Mouse (Mus musculus): ENCODE measurements at regions not wholly inside any gene's neighbourhood (a gene's known extent, or its start where the extent isn't known, plus 50 kb on each side); places are given as distances from the start of the nearest gene placed in this dataset.

DNA sequence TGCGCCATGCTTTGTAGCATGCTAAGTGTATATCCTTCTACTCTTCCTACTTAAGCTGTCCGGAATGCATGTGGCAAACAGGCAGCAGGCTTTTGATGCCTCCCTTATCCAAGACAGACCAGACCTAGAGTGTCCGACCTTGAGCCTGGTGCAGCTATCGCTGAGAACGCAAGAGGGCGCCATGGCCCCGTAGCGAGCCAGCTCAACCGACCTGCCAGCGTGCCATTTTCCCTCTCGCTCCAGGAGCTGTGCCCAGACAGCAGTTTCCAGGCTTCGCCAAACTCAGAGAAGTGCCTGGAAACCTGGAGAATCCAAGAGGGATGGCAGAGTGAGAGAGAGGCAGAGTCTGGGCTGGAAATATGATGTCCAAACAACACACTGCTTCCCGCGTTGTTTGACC lies 155.8 kb upstream of the Gm12830 start:
- H3K4me1 ChIP-seq (ENCODE audit: insufficient read depth, low read depth, low read length) = peaks cover 60% of the 10 kb centered on the region
- H3K36me3 ChIP-seq (replicated peaks) = no peaks in the 10 kb centered on the region
- DNase-seq (ENCODE audit: low spot score) (peak; percentile 40), ATAC-seq (ENCODE audit: extremely low read depth, insufficient number of reproducible peaks, low FRiP score, poor library complexity, severe bottlenecking) (no peak)
- TF ChIP-seq CTCF (IDR thresholded peaks at IDR 0.05; ENCODE audit: low read depth, low read length) (peak; percentile 52), TAL1 (conservative IDR thresholded peaks at IDR 0.05; ENCODE audit: low read depth, low read length) (no peak)
- H3K4me3 ChIP-seq (ENCODE audit: low read depth, low read length) = no peak overlapping the region
- H3K27me3 ChIP-seq (ENCODE audit: insufficient read depth, low read length) = no peaks in the 10 kb centered on the region
- peaks cover 27% of the 10 kb centered on the region for H3K9me3 ChIP-seq (replicated peaks)

DNA sequence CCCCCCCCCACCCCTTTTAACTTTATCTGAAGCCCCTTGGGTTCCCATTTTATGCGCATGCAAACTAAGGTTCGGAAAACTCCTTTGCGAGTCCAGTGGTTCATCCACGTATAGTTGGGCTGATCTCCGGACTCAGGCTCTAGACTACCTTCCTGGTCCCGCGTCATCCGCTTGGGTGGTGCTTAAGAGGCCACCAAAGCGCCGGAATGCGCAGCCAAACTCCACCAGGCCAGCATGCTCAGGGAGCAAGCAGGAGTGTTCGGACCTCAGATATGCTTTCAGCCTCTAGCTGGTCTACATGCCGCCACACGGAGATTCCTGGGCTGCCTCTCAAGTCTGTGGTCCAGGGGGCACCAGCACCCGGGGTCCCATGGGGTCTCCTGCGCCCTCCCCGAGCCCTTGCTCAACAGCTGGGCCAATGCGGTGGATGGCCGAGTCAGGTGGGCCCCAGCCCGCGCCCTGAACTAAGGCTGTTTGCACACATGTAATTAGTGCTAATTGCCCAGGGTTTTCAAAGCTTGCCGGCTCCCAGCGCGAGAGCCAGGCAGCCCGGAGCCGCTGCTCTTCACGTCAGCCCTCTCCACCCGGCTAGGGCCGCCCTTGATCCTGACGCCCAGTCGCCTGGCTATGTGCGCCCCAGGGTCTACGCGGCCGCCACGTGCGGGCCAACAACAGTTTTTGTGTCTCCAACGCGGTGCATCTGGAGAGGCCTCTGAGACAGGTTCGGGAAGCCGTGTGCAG lies 155.1 kb upstream of the Gm12830 start:
- Histone ChIP-seq H3K36me3 (replicated peaks) (no peaks in the 10 kb centered on the region), H3K9me3 (replicated peaks) (peaks cover 27% of the 10 kb centered on the region), H3K27me3 (ENCODE audit: insufficient read depth, low read length) (no peaks in the 10 kb centered on the region), H3K4me3 (ENCODE audit: low read depth, low read length) (peak overlapping the region; percentile 29; the same call in 1 of the 2 replicates), H3K4me1 (ENCODE audit: insufficient read depth, low read depth, low read length) (peaks cover 61% of the 10 kb centered on the region)
- TF ChIP-seq GATA2 (IDR thresholded peaks at IDR 0.05; ENCODE audit: borderline replicate concordance, low read depth, low read length) (no peak), CTCF (IDR thresholded peaks at IDR 0.05; ENCODE audit: low read depth, low read length) (no peak), GATA1 (IDR thresholded peaks at IDR 0.05; ENCODE audit: borderline replicate concordance, low read length) (no peak), TAL1 (conservative IDR thresholded peaks at IDR 0.05; ENCODE audit: low read depth, low read length) (no peak), POLR2AphosphoS5 (IDR thresholded peaks at IDR 0.05; ENCODE audit: insufficient replicate concordance, low read depth, low read length) (no peak)
- ATAC-seq (ENCODE audit: extremely low read depth, insufficient number of reproducible peaks, low FRiP score, poor library complexity, severe bottlenecking) (no peak), DNase-seq (ENCODE audit: low spot score) (no peak)

DNA sequence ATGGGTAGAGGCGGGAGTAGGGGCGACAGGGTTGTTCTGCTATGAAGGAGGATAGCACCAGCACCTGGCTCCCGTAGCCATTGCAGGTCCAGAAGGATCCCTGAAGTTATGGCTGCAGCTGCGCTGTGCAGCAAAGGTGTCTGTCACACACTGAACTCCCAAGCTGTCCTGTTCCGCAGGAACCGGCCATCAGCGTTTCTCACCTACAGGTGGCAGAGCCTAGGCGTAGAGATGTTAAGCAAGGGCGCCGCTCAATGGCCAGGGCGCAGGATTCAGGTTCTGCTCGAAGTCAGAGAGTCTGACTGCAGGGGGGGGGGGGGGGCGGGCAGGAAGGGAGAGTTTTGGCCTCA lies 154.6 kb upstream of the Gm12830 start:
- ATAC-seq (ENCODE audit: extremely low read depth, insufficient number of reproducible peaks, low FRiP score, poor library complexity, severe bottlenecking) (no peak), DNase-seq (ENCODE audit: low spot score) (no peak)
- H3K36me3 ChIP-seq (replicated peaks) = no peaks in the 10 kb centered on the region
- H3K9me3 ChIP-seq (replicated peaks) = peaks cover 25% of the 10 kb centered on the region
- peak overlapping the region; percentile 29; the same call in 1 of the 2 replicates for H3K4me3 ChIP-seq (ENCODE audit: low read depth, low read length)
- H3K27me3 ChIP-seq (ENCODE audit: insufficient read depth, low read length) = no peaks in the 10 kb centered on the region
- peaks cover 64% of the 10 kb centered on the region for H3K4me1 ChIP-seq (ENCODE audit: insufficient read depth, low read depth, low read length)
- TF ChIP-seq TAL1 (conservative IDR thresholded peaks at IDR 0.05; ENCODE audit: low read depth, low read length) (no peak), GATA1 (IDR thresholded peaks at IDR 0.05; ENCODE audit: borderline replicate concordance, low read length) (no peak), CTCF (IDR thresholded peaks at IDR 0.05; ENCODE audit: low read depth, low read length) (no peak), GATA2 (IDR thresholded peaks at IDR 0.05; ENCODE audit: borderline replicate concordance, low read depth, low read length) (no peak), POLR2AphosphoS5 (IDR thresholded peaks at IDR 0.05; ENCODE audit: insufficient replicate concordance, low read depth, low read length) (no peak)

DNA sequence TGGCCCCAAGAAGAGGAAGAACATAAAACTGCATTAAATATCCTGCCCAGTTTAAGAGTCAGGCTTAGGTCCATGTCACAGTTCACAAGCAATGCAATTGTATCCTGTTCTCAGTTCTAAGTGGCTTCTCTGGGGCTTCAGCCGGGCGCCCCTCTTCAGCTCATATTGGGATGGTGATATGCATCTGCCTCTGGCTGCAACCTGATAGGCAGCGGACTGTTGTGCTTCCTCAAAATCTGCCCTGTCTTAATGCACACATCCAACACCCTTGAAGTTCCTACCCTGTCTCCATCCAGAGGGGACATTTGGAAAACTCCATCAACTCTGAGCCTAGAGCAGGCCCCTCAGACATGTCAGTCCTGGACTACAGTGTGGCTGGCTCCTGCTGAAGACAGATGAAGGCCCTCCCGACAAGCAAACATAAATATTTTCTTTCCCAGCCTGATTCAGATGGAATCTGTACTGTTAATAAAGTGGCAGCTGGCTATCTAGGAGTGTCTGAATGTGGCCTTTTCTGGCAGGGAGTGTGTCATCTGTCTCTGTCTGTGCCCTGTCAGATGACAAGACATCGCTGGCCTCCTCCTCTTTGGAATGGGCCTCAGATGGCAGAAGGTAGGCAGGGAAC lies 149.3 kb upstream of the Gm12830 start:
- Histone ChIP-seq H3K4me1 (ENCODE audit: insufficient read depth, low read depth, low read length) (peaks cover 29% of the 10 kb centered on the region), H3K9me3 (replicated peaks) (peaks cover 18% of the 10 kb centered on the region), H3K27me3 (ENCODE audit: insufficient read depth, low read length) (no peaks in the 10 kb centered on the region), H3K36me3 (replicated peaks) (no peaks in the 10 kb centered on the region), H3K4me3 (ENCODE audit: low read depth, low read length) (no peak overlapping the region)
- no peak for TF ChIP-seq POLR2AphosphoS5 (IDR thresholded peaks at IDR 0.05; ENCODE audit: insufficient replicate concordance, low read depth, low read length)
- TF ChIP-seq GATA2 (IDR thresholded peaks at IDR 0.05; ENCODE audit: borderline replicate concordance, low read depth, low read length) = no peak
- no peak for TF ChIP-seq GATA1 (IDR thresholded peaks at IDR 0.05; ENCODE audit: borderline replicate concordance, low read length)
- no peak for TF ChIP-seq TAL1 (conservative IDR thresholded peaks at IDR 0.05; ENCODE audit: low read depth, low read length)
- TF ChIP-seq CTCF (IDR thresholded peaks at IDR 0.05; ENCODE audit: low read depth, low read length) = no peak
- DNase-seq (ENCODE audit: low spot score) (no peak), ATAC-seq (ENCODE audit: extremely low read depth, insufficient number of reproducible peaks, low FRiP score, poor library complexity, severe bottlenecking) (peak; percentile 64)

DNA sequence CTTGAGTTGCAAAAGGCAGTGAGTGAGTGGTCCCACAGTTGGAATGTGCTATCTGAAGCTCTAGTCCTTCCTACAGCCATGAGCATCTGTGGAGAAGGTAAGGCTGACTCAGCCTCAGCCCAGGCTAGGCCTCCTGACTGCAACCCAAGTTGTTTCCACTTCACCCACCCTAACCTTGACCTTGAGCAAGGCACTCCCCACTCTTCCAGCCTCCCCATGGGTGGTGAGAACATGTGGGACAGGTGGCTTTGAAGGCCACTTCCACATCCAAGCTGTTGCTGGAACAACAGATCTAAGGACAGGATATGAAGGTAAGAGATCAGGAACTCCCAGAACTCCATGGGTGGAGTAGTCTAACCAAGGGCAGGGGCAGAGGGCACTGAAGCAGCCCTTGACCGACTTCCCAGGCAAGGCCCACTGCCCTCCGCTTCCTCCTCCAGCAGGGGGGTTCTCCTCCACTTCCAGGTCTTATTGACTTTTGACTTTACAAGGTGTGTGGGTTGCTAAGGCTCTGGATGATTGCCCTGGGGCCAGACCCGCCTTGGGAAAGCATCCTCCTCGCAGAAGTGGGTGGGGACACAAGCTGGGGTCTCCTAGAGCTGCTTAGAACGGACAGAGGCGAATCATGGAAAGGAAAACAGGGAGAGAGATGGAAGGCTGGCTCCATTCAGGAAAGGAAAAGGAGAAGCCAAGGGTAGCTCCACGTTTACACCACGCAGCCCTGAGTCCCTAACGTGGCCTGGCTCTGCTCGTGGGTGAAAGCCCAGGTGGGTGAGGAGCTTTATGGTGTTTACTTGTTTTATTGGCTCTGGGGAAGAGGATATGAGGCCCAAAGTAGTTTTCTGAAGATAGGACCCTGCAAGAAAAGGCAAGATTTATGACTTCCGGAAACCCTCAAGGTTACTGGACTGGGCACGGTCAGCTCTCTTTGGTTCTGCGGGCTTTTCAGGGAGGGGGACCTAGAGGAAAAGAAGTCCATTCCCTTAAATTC lies 144.3 kb upstream of the Gm12830 start:
- Histone ChIP-seq H3K4me1 (ENCODE audit: insufficient read depth, low read depth, low read length) (peaks cover 7% of the 10 kb centered on the region), H3K27me3 (ENCODE audit: insufficient read depth, low read length) (peaks cover 2% of the 10 kb centered on the region; the same call in 1 of the 2 replicates), H3K4me3 (ENCODE audit: low read depth, low read length) (no peak overlapping the region), H3K9me3 (replicated peaks) (peaks cover 16% of the 10 kb centered on the region), H3K36me3 (replicated peaks) (no peaks in the 10 kb centered on the region)
- TF ChIP-seq TAL1 (conservative IDR thresholded peaks at IDR 0.05; ENCODE audit: low read depth, low read length) (no peak), GATA2 (IDR thresholded peaks at IDR 0.05; ENCODE audit: borderline replicate concordance, low read depth, low read length) (no peak), POLR2AphosphoS5 (IDR thresholded peaks at IDR 0.05; ENCODE audit: insufficient replicate concordance, low read depth, low read length) (no peak), GATA1 (IDR thresholded peaks at IDR 0.05; ENCODE audit: borderline replicate concordance, low read length) (no peak), CTCF (IDR thresholded peaks at IDR 0.05; ENCODE audit: low read depth, low read length) (no peak)
- DNase-seq (ENCODE audit: low spot score) (no peak), ATAC-seq (ENCODE audit: extremely low read depth, insufficient number of reproducible peaks, low FRiP score, poor library complexity, severe bottlenecking) (no peak)

All from G1E (cell line).